Mouse (Mus musculus) lung, postnatal 25 days (tissue): ENCODE results near the gene Calm5.
"Not testable (repeated sequence)": the region's sequence is repeated elsewhere in the genome, so short reads cannot be mapped to it uniquely, and the experiment has no call there.

ENCODE experiments used
- DNase-seq: peaks from one replicate; pipeline ENCODE4 v3.0.0; 2022; ENCODE audit warnings: low spot score

Gene Calm5

GRCm38 (mm10) chr13:3865648-3866354 lies 11.8 kb downstream of the Calm5 start:
- peak; percentile 44 for DNase-seq

- no peak for DNase-seq
These were observed 12.5 kb downstream of the Calm5 start for GRCm38 (mm10) chr13:3866355-3867052.

GRCm38 (mm10) chr13:3867158-3867557 lies 13.2 kb downstream of the Calm5 start:
- DNase-seq, result no peak

GRCm38 (mm10) chr13:3869901-3870300 lies 15.9 kb downstream of the Calm5 start:
- no peak for DNase-seq

- no peak for DNase-seq
These were observed 18.9 kb downstream of the Calm5 start for GRCm38 (mm10) chr13:3872832-3873231.

- DNase-seq, result no peak
These were observed 22.5 kb downstream of the Calm5 start for GRCm38 (mm10) chr13:3876448-3876847.

- no peak for DNase-seq
These were observed 23.2 kb downstream of the Calm5 start for GRCm38 (mm10) chr13:3877185-3877584.

- DNase-seq, result no peak
These were observed 23.8 kb downstream of the Calm5 start for GRCm38 (mm10) chr13:3877679-3878220.

GRCm38 (mm10) chr13:3886663-3887062 lies 32.7 kb downstream of the Calm5 start:
- DNase-seq, result no peak

- DNase-seq, result no peak
These were observed 35.1 kb downstream of the Calm5 start for GRCm38 (mm10) chr13:3889111-3889510.

- no peak for DNase-seq
These were observed 36.1 kb downstream of the Calm5 start for GRCm38 (mm10) chr13:3890061-3890460.

- no peak for DNase-seq
These were observed 37.6 kb downstream of the Calm5 start for GRCm38 (mm10) chr13:3891479-3892087.

GRCm38 (mm10) chr13:3892601-3893000 lies 38.6 kb downstream of the Calm5 start:
- DNase-seq, result no peak

- peak; percentile 95 for DNase-seq
These were observed 39.3 kb downstream of the Calm5 start for GRCm38 (mm10) chr13:3893126-3893734.

- DNase-seq, result no peak
These were observed 40.6 kb downstream of the Calm5 start for GRCm38 (mm10) chr13:3894549-3894948.

GRCm38 (mm10) chr13:3895397-3895980 lies 41.5 kb downstream of the Calm5 start:
- DNase-seq, result no peak

GRCm38 (mm10) chr13:3896032-3896431 lies 42.1 kb downstream of the Calm5 start:
- peak; percentile 36 for DNase-seq

GRCm38 (mm10) chr13:3896913-3897312 lies 42.9 kb downstream of the Calm5 start:
- DNase-seq, result peak; percentile 85

- not testable (repeated sequence) for DNase-seq
These were observed 44.2 kb downstream of the Calm5 start for GRCm38 (mm10) chr13:3898202-3898601.

GRCm38 (mm10) chr13:3899301-3899700 lies 45.3 kb downstream of the Calm5 start:
- DNase-seq, result no peak
